Mouse (Mus musculus): ENCODE data around the gene Pdik1l.

Gene Pdik1l

GRCm38 (mm10) chr4:134258354-134258753 lies 29.3 kb downstream of the Pdik1l start:
- DNase-seq (ENCODE audit: low read depth, low spot score): no peak

- DNase-seq (ENCODE audit: low read depth, low spot score): no peak
Observed at GRCm38 (mm10) chr4:134257198-134258009, 30.3 kb downstream of the Pdik1l start.

- no peak for DNase-seq (ENCODE audit: low read depth, low spot score)
Observed at GRCm38 (mm10) chr4:134256407-134257197, 31.1 kb downstream of the Pdik1l start.

- no peak for DNase-seq (ENCODE audit: low read depth, low spot score)
Observed at GRCm38 (mm10) chr4:134255854-134256253, 31.8 kb downstream of the Pdik1l start.

GRCm38 (mm10) chr4:134254835-134255234 lies 32.9 kb downstream of the Pdik1l start:
- DNase-seq (ENCODE audit: low read depth, low spot score): no peak

- DNase-seq (ENCODE audit: low read depth, low spot score): no peak
Observed at GRCm38 (mm10) chr4:134253722-134254324, 33.9 kb downstream of the Pdik1l start, which contains the start of gene Grrp1. Gene Grrp1, minus strand, starts transcription at chr4:134254106.

GRCm38 (mm10) chr4:134252911-134253721 lies 34.6 kb downstream of the Pdik1l start:
- no peak for DNase-seq (ENCODE audit: low read depth, low spot score)

- no peak for DNase-seq (ENCODE audit: low read depth, low spot score)
Observed at GRCm38 (mm10) chr4:134252131-134252910, 35.4 kb downstream of the Pdik1l start.

GRCm38 (mm10) chr4:134251241-134252130 lies 36.2 kb downstream of the Pdik1l start:
- no peak for DNase-seq (ENCODE audit: low read depth, low spot score)

GRCm38 (mm10) chr4:134250930-134251240 lies 36.8 kb downstream of the Pdik1l start:
- DNase-seq (ENCODE audit: low read depth, low spot score): no peak

GRCm38 (mm10) chr4:134250116-134250929 lies 37.4 kb downstream of the Pdik1l start:
- DNase-seq (ENCODE audit: low read depth, low spot score): no peak

GRCm38 (mm10) chr4:134249651-134250050 lies 38.0 kb downstream of the Pdik1l start:
- DNase-seq (ENCODE audit: low read depth, low spot score): peak; percentile 64

GRCm38 (mm10) chr4:134246719-134247258 lies 40.9 kb downstream of the Pdik1l start, which contains the start of gene Gm30191:
Gene Gm30191, plus strand, starts transcription at chr4:134246935.
- no peak for DNase-seq (ENCODE audit: low read depth, low spot score)

GRCm38 (mm10) chr4:134246256-134246655 lies 41.4 kb downstream of the Pdik1l start:
- no peak for DNase-seq (ENCODE audit: low read depth, low spot score)

- DNase-seq (ENCODE audit: low read depth, low spot score): peak; percentile 93
Observed at GRCm38 (mm10) chr4:134245148-134245843, 42.4 kb downstream of the Pdik1l start, which contains the start of gene Zfp593. Gene Zfp593, minus strand, starts transcription at chr4:134245592.

- no peak for DNase-seq (ENCODE audit: low read depth, low spot score)
Observed at GRCm38 (mm10) chr4:134243516-134244250, 44.0 kb downstream of the Pdik1l start, which contains the start of gene E130218I03Rik. Gene E130218I03Rik, plus strand, starts transcription at chr4:134243662.

GRCm38 (mm10) chr4:134238686-134239085 lies 49.0 kb downstream of the Pdik1l start:
- no peak for DNase-seq (ENCODE audit: low read depth, low spot score)
